Mouse (Mus musculus) 3T3-L1 (cell line): ENCODE measurements around the gene Leng9.
A peak's percentile ranks its signal among the peaks of the same experiment; 100 is the strongest.

ENCODE experiments used
- DNase-seq: peaks from one replicate; pipeline ENCODE4 v3.0.0-alpha.2; 2015; ENCODE audit warnings: low read depth, low spot score

Gene Leng9

DNA sequence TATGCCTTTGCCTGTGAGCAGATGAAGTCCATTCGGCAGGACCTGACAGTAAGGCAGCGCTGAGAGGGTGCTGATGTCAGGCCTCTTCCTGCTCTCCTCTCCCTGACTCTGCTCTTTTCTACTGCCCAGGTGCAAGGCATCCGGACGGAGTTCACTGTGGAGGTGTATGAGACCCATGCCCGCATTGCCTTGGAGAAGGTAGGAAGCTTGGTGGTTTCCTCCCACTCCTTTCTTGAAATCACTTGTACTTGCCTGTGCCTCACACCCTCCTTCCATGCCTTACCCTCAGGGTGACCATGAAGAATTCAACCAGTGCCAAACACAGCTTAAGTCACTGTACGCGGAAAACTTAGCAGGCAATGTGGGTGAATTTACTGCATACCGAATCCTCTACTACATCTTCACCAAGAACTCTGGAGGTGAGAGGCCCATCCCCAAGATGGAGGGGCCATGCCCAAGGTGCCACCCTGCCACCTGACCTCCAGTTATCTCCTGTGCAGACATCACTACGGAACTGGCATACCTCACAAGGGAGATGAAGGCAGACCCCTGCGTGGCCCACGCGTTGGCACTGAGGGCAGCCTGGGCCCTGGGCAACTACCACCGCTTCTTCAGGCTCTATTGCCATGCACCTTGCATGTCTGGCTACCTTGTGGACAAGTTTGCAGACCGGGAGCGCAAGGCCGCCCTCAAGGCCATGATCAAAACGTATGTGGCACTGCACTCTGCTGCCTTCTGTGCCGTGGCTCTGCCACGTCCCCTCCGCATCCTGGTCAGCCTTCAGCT is 5.2 kb downstream of the Leng9 start:
- DNase-seq = no peak

- DNase-seq = no peak
Measured at GRCm38 (mm10) chr7:4144046-4144445, 6.1 kb downstream of the Leng9 start.

DNA sequence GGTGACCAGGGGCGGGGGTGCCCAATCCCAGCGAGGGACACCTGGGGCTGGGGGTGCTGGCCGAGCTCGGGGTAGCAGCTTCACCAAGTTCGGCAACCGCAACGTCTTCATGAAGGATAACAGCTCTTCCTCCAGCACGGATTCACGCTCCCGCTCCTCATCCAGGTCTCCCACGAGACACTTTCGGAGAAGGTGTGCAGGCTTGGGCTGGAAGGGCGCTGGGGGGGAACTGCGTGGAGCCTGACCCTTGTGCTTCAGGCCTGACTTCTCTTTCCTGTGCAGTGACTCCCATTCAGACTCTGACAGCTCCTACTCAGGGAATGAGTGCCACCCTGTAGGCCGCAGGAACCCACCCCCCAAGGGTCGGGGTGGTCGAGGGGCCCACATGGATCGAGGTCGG is 6.7 kb downstream of the Leng9 start:
- no peak for DNase-seq

DNA sequence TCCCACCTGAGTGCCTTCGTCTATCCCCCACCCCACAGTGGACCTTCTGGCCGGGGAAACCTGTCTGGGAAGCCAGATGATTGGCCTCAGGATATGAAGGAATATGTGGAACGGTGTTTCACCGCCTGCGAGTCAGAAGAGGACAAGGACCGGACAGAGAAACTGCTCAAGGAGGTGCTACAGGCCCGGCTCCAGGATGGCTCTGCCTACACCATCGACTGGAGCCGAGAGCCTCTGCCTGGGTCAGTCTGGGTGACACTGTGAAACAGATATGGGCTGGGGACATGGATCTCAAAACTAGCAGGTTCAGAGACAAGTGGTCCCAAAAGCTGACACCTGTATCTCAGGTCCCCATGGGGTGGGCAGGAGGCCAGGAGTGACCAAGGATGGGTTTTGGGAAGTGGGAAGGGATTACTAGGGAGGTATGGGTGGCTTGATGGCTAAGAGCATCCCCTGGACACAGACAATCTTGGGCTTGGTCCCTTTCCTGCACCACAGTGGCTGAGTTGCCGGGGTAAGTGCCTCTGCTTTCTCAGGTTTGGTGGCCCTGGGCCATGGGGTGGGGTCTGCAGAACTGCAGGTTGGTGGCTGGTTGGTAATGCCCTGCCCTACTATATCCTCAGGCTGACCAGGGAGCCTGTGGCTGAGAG is 7.3 kb downstream of the Leng9 start:
- DNase-seq = no peak

- no peak for DNase-seq
Measured at GRCm38 (mm10) chr7:4141648-4142325, 8.4 kb downstream of the Leng9 start.

DNA sequence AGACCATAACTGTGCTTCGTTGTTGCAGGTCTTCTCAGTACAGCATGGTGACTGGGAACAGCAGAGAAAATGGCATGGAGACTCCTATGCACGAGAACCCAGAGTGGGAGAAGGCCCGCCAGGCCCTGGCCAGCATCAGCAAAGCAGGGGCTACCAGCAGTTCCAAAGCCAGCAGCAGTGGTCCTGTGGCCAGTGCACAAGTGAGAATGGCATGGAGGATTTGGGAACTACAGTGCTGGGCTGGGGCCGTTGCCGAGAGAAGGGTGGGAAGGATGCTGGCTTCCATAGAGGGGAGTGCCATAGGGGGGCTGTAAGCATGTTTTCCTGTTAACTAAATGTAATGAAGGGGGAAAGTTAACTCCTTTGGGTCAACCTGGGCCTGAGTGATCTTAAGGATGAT is 10.8 kb downstream of the Leng9 start:
- DNase-seq = no peak

- no peak for DNase-seq
Measured at GRCm38 (mm10) chr7:4138671-4139070, 11.5 kb downstream of the Leng9 start.

GRCm38 (mm10) chr7:4138181-4138580 is 12.0 kb downstream of the Leng9 start:
- no peak for DNase-seq

GRCm38 (mm10) chr7:4137746-4138145 is 12.4 kb downstream of the Leng9 start:
- DNase-seq = no peak

GRCm38 (mm10) chr7:4136771-4137531 is 13.2 kb downstream of the Leng9 start, which contains the start of gene Leng8:
Leng8 (plus strand) TSS chr7:4137039.
- DNase-seq = peak; percentile 96

GRCm38 (mm10) chr7:4136404-4136770 is 13.8 kb downstream of the Leng9 start:
- DNase-seq = no peak

GRCm38 (mm10) chr7:4134911-4135310 is 15.3 kb downstream of the Leng9 start:
- DNase-seq = no peak

- DNase-seq = no peak
Measured at GRCm38 (mm10) chr7:4132998-4133397, 17.2 kb downstream of the Leng9 start.

- DNase-seq = no peak
Measured at GRCm38 (mm10) chr7:4132581-4132980, 17.6 kb downstream of the Leng9 start.

GRCm38 (mm10) chr7:4131964-4132363 is 18.2 kb downstream of the Leng9 start:
- no peak for DNase-seq

GRCm38 (mm10) chr7:4130686-4131452 is 19.3 kb downstream of the Leng9 start:
- DNase-seq = peak; percentile 77

DNA sequence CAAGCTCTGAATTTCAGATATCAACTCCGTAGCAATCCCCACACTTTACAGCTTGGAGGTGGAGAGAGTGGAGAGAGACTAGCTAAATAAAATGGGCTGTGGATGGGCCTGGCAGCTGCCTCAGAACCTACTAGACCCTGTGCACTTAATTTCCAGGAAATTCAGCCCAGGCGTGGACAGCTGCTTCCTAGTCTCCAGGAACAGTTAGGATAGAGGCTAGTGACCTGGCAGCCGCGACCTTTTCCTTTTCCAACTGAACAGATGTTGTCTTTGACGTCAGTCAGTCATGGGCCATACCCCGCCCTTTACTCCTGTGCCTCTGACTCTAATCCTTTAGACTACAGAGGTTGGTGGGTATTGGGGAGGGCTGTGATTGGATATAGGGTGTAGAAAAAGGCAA is 21.3 kb downstream of the Leng9 start:
- DNase-seq = no peak

DNA sequence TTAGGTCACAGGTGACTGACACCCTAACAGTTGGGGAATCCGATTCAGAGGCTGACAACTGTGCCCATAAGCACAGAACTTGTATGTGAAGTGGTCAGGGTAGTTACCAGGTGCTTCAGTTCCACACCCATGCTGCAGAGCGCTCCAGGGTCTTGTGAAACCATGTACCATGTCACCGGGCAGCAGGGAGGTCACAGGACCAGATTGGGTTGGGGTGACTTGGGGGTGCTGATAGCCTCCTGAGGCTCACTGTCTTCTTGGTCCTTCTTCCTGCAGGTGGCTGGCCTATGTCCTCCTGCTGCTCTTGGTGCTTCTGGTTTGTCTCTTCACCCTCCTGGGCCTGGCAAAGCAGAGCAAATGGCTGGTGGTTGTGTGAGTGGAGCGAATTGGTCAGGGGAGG is 22.3 kb downstream of the Leng9 start:
- no peak for DNase-seq

DNA sequence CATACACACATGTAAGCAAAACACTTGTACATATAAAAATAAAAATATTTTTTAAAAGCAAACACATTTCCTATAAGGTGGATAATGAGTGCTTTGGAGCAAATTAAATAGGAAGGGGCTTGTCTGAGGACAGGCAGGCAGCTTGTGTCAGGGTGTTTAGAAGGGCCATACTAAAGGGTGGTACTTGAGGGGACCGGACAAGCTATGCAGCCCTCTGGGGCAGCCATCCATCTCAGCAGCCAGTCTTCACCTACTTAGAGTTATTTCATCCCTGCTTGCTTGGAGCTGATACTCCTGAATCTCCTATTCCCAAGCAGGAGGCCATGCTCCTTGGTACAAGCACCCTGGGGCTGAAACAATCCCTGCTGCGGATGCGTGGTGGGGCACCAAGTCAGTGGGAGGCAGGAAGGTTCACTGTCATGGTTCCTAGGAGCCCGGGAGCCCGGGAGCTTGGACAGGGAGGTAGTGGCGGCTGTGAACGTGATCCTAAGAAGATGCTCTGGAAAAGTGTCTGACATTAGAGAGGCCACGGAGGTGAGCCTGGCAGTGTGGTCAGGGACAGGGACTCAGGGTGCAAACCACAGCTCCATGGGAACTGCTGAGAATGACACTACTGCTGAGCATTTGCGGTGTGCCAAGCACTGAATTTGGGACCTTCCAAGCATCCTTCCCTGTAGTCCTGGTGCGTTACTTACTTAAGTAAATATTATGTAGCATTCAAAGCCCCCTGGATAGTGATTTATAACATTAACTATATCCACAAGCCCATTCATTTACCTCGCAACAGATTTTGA is 23.0 kb downstream of the Leng9 start:
- no peak for DNase-seq

DNA sequence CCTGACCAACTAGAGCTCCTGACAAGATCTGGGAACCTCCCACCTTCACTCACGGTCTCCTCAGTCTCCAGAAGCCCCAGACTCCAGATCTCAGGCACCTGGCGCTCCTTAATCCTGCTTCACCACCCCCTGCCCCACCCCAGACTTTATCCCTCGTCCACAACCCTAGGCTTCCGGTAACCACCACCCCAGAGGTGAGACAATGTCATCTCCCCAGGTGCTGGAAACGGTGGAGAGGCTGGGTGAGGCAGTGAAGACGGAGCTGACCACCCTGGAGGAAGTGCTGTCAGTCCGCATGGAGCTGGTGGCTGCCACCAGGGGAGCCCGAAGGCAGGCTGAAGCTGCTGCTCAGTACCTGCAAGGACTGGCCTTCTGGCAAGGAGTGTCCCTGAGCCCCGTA is 24.9 kb downstream of the Leng9 start:
- no peak for DNase-seq
